Mouse (Mus musculus) MEL (cell line): Measurements from ENCODE around the gene Krt80. TPM values are rescaled to one million over a fixed set of nuclear protein-coding genes. Genes with fewer than 3 reads are reported as not detected.

Experiments used
- DNase-seq: peaks from one replicate; pipeline ENCODE4 v3.0.0; 2011; ENCODE audit warnings: low read depth, low spot score
- H3K27ac ChIP-seq: 2 replicates; pipeline ENCODE4 v1.5.1; 2012; ENCODE audit warnings: low read depth, mild to moderate bottlenecking, control low read depth, low read length, moderate library complexity; ENCODE audit not compliant: control insufficient read depth
- H3K27me3 ChIP-seq, 2 experiments: fragments of 150-350 bp in 1 of 2; sonication (generic) in 1 of 2; 2 replicates each; pipeline ENCODE4 v1.6.1; 2012; ENCODE audit warnings: low read length in 2 of 2, mild to moderate bottlenecking in 2 of 2, improper control_type of control experiment in 1 of 2, moderate library complexity in 1 of 2; ENCODE audit not compliant: insufficient read depth in 2 of 2, control insufficient read depth in 1 of 2
- H3K36me3 ChIP-seq, 2 experiments: 2 replicates each; pipeline ENCODE4 v1.6.1; 2012 to 2014; ENCODE audit warnings: low read length in 2 of 2, improper control_type of control experiment in 1 of 2, inconsistent platforms in 1 of 2, mild to moderate bottlenecking in 1 of 2; ENCODE audit not compliant: insufficient read depth in 2 of 2, control insufficient read depth in 1 of 2
- H3K4me1 ChIP-seq, 2 experiments: fragments of 150-350 bp in 1 of 2; sonication (generic) in 1 of 2; 2 replicates each; pipeline ENCODE4 v1.6.1; 2012; ENCODE audit warnings: low read length in 2 of 2, improper control_type of control experiment in 1 of 2, mild to moderate bottlenecking in 1 of 2; ENCODE audit not compliant: insufficient read depth in 2 of 2, control insufficient read depth in 1 of 2
- H3K4me3 ChIP-seq, 2 experiments: fragments of 150-350 bp in 1 of 2; sonication (generic) in 1 of 2; 2 replicates each; pipeline ENCODE4 v1.5.1; 2012; ENCODE audit warnings: low read depth in 2 of 2, low read length in 2 of 2, mild to moderate bottlenecking in 2 of 2, moderate library complexity in 2 of 2, control low read depth in 1 of 2, improper control_type of control experiment in 1 of 2; ENCODE audit not compliant: control insufficient read depth in 1 of 2, insufficient read depth in 1 of 2
- H3K79me2 ChIP-seq: 2 replicates; pipeline ENCODE4 v1.6.1; 2012; ENCODE audit warnings: mild to moderate bottlenecking, low read length, moderate library complexity; ENCODE audit not compliant: control insufficient read depth, poor library complexity, insufficient read depth
- H3K9ac ChIP-seq: 2 replicates; pipeline ENCODE4 v1.6.1; 2012; ENCODE audit warnings: low read depth, mild to moderate bottlenecking, control low read depth, low read length, moderate library complexity; ENCODE audit not compliant: control insufficient read depth, poor library complexity, severe bottlenecking
- H3K9me3 ChIP-seq: fragments of 150-350 bp; sonication (generic); replicated peaks from 2 replicates; pipeline ENCODE4 v1.6.1; 2012; ENCODE audit warnings: mild to moderate bottlenecking, low read length, improper control_type of control experiment, moderate library complexity; ENCODE audit not compliant: insufficient read depth
- BHLHE40 ChIP-seq: IDR thresholded peaks from 2 replicates; pipeline ENCODE4 v1.6.1; 2012; ENCODE audit warnings: low read depth, mild to moderate bottlenecking, inconsistent platforms, low read length, improper control_type of control experiment, borderline replicate concordance
- CHD1 ChIP-seq: IDR thresholded peaks from 2 replicates; pipeline ENCODE4 v1.6.1; 2012; ENCODE audit warnings: low read depth, mild to moderate bottlenecking, inconsistent platforms, low read length, improper control_type of control experiment
- CTCF ChIP-seq, 3 experiments: IDR thresholded peaks in 2 of 3; conservative IDR thresholded peaks in 1 of 3; 2 replicates each; pipeline ENCODE4 v1.5.1; 2011 to 2012; ENCODE audit warnings: low read length in 3 of 3, low read depth in 2 of 3, mild to moderate bottlenecking in 2 of 3, improper control_type of control experiment in 1 of 3, inconsistent platforms in 1 of 3, mixed read lengths in 1 of 3, moderate library complexity in 1 of 3; ENCODE audit not compliant: control insufficient read depth in 1 of 3, insufficient read depth in 1 of 3, poor library complexity in 1 of 3, severe bottlenecking in 1 of 3
- ELF1 ChIP-seq: IDR thresholded peaks from 2 replicates; pipeline ENCODE4 v1.6.1; 2014; ENCODE audit warnings: low read depth, mild to moderate bottlenecking, inconsistent platforms, low read length, improper control_type of control experiment, moderate library complexity
- ETS1 ChIP-seq: IDR thresholded peaks from 2 replicates; pipeline ENCODE4 v1.6.1; 2012; ENCODE audit warnings: low read depth, mild to moderate bottlenecking, inconsistent platforms, low read length, improper control_type of control experiment, moderate library complexity
- GABPA ChIP-seq: IDR thresholded peaks from 2 replicates; pipeline ENCODE4 v1.6.1; 2012; ENCODE audit warnings: low read depth, mild to moderate bottlenecking, inconsistent platforms, low read length, improper control_type of control experiment, moderate library complexity
- GATA1 ChIP-seq: IDR thresholded peaks from 2 replicates; pipeline ENCODE4 v1.6.1; 2011; ENCODE audit warnings: low read depth, low read length, improper control_type of control experiment
- HCFC1 ChIP-seq: IDR thresholded peaks from 2 replicates; pipeline ENCODE4 v1.6.1; 2012; ENCODE audit warnings: low read depth, mild to moderate bottlenecking, inconsistent platforms, low read length, improper control_type of control experiment, moderate library complexity
- JUND ChIP-seq: IDR thresholded peaks from 2 replicates; pipeline ENCODE4 v1.6.1; 2011; ENCODE audit warnings: low read depth, mild to moderate bottlenecking, improper control_type of control experiment, low read length
- MAX ChIP-seq: IDR thresholded peaks from 2 replicates; pipeline ENCODE4 v1.6.1; 2011; ENCODE audit warnings: low read length, improper control_type of control experiment
- MXI1 ChIP-seq: IDR thresholded peaks from 2 replicates; pipeline ENCODE4 v1.6.1; 2011; ENCODE audit warnings: mild to moderate bottlenecking, low read depth, low read length, improper control_type of control experiment
- NELFE ChIP-seq: IDR thresholded peaks from 2 replicates; pipeline ENCODE4 v1.6.1; 2011; ENCODE audit warnings: low read depth, low read length, improper control_type of control experiment
- NRF1 ChIP-seq: IDR thresholded peaks from 2 replicates; pipeline ENCODE4 v1.6.1; 2014; ENCODE audit warnings: low read depth, mild to moderate bottlenecking, inconsistent platforms, low read length, improper control_type of control experiment, moderate library complexity; ENCODE audit not compliant: poor library complexity, insufficient read depth, severe bottlenecking
- POLR2A ChIP-seq, 2 experiments: IDR thresholded peaks; 2 replicates each; pipeline ENCODE4 v1.6.1; 2011 to 2012; ENCODE audit warnings: low read length in 2 of 2, mild to moderate bottlenecking in 2 of 2, control low read depth in 1 of 2, improper control_type of control experiment in 1 of 2, low read depth in 1 of 2, moderate library complexity in 1 of 2; ENCODE audit not compliant: control insufficient read depth in 1 of 2, insufficient read depth in 1 of 2, poor library complexity in 1 of 2
- POLR2AphosphoS2 ChIP-seq: IDR thresholded peaks from 2 replicates; pipeline ENCODE4 v1.6.1; 2011; ENCODE audit warnings: low read length, improper control_type of control experiment
- POLR2AphosphoS5 ChIP-seq: IDR thresholded peaks from 2 replicates; pipeline ENCODE4 v1.6.1; 2012; ENCODE audit warnings: low read depth, borderline replicate concordance, mild to moderate bottlenecking, inconsistent platforms, low read length, moderate library complexity, mixed read lengths
- RCOR1 ChIP-seq: IDR thresholded peaks from 2 replicates; pipeline ENCODE4 v1.6.1; 2012; ENCODE audit warnings: low read depth, mild to moderate bottlenecking, inconsistent platforms, low read length, improper control_type of control experiment
- TAL1 ChIP-seq: IDR thresholded peaks from 2 replicates; pipeline ENCODE4 v1.6.1; 2012; ENCODE audit warnings: mild to moderate bottlenecking, inconsistent platforms, low read length, moderate library complexity, mixed read lengths
- TBP ChIP-seq: IDR thresholded peaks from 2 replicates; pipeline ENCODE4 v1.8.0; 2011; ENCODE audit warnings: low read depth, low read length, improper control_type of control experiment
- USF1 ChIP-seq: IDR thresholded peaks from 2 replicates; pipeline ENCODE4 v1.6.1; 2014; ENCODE audit warnings: low read depth, mild to moderate bottlenecking, inconsistent platforms, low read length, improper control_type of control experiment, moderate library complexity
- USF2 ChIP-seq, 2 experiments: IDR thresholded peaks; 2 replicates each; pipeline ENCODE4 v1.6.1; 2011 to 2012; ENCODE audit warnings: improper control_type of control experiment in 2 of 2, low read length in 2 of 2, borderline replicate concordance in 1 of 2, inconsistent platforms in 1 of 2, low read depth in 1 of 2, mild to moderate bottlenecking in 1 of 2; ENCODE audit not compliant: insufficient read depth in 1 of 2
- ZC3H11A ChIP-seq: IDR thresholded peaks from 2 replicates; pipeline ENCODE4 v1.6.1; 2012; ENCODE audit warnings: low read depth, mild to moderate bottlenecking, inconsistent platforms, low read length, improper control_type of control experiment
- ZKSCAN1 ChIP-seq: IDR thresholded peaks from 2 replicates; pipeline ENCODE4 v1.6.1; 2012; ENCODE audit warnings: low read depth, mild to moderate bottlenecking, inconsistent platforms, low read length, improper control_type of control experiment, moderate library complexity
- ZMIZ1 ChIP-seq: IDR thresholded peaks from 2 replicates; pipeline ENCODE4 v1.6.1; 2012; ENCODE audit warnings: low read depth, mild to moderate bottlenecking, inconsistent platforms, low read length, improper control_type of control experiment, moderate library complexity
- ZNF384 ChIP-seq: IDR thresholded peaks from 2 replicates; pipeline ENCODE4 v1.6.1; 2012; ENCODE audit warnings: low read depth, mild to moderate bottlenecking, inconsistent platforms, low read length, improper control_type of control experiment
- polyA plus RNA-seq, 2 experiments: library from polyadenylated mRNA; stranded (reverse) in 1 of 2; unstranded in 1 of 2; fragments of >175 nt in 1 of 2; fragments of >200 nt in 1 of 2; gene quantifications; 2 replicates each; pipeline versions ENCODE4 v1.2.1 to v1.2.4; 2012; ENCODE audit warnings: low replicate concordance in 2 of 2, low read depth in 1 of 2; ENCODE audit not compliant: insufficient read length in 2 of 2, insufficient read depth in 1 of 2, missing spikeins in 1 of 2
- total RNA-seq: library from RNA; depleted of rRNA; stranded (reverse); fragments of 300-350 nt; gene quantifications from 2 replicates; pipeline ENCODE4 v1.2.3, GENCODE M21; 2012

The Krt80 gene
- total and polyA plus RNA-seq, 3 experiments, result not detected

DNA sequence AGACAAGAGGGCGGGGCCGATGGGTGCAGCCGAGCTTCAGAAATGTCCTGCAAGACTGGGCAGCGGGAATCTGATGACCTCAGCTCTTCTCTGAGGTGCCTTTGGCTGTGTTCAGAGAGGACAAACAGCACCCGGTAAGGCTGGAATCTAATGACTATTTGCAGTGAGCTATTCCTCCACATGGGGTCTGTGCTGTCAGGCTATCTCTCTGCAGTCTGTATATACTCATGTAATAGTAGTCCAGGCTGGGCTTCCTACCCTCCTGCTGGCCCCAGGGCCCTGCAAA is 6.8 kb upstream of the Krt80 start:
- H3K4me1 ChIP-seq, result 0 out of 4 replicates have a peak, but pooled peaks cover 0 to 2% of the 10 kb centered on the region in 2 experiments
- H3K4me3 ChIP-seq, result no peak overlapping the region
- H3K27me3 ChIP-seq, result peaks cover 2 to 5% of the 10 kb centered on the region in 2 experiments; a peak in 3 of 4 replicates

DNA sequence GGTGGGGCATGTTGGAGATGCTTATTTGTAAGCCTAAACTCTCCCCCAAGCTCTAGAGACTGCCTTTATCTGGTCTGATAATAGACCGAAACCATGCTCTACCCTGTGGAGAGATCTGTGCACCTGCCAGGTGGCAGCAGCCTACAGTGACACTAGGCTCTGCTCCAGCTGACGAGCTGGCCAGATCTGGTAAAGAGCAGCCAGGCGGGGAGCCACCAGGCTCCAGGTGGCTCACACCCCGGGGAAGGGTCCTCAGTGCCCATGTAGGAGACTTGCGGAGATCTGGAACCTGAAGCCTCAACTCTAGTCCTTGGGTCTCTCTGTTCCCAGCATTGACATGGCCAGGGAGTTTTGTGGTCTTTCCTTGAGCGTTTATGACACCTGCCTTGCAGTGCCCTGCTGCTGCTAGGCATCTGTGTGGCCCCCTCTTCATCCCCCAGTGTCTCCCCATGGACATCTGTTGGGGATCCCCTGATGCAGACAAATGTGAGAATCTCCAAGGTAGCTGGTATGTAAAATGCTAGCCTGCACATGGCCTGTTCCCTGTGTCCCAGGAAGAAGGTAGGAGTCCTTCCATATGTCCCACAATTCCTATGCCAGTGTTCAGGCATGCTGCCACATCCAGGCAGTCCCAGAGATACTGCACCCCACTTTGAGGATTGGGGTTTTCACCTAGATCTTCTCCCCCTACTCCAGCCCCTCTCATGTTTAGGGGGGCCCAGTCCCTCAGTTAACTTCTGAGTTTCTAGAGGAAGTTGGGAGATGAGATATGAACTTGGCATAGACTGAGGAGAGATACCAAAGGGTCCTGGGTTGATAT is 6.2 kb upstream of the Krt80 start:
- no peak overlapping the region for H3K9ac ChIP-seq
- TF ChIP-seq GATA1 (no peak), ZC3H11A (no peak), ELF1 (no peak), MXI1 (no peak), ZNF384 (no peak), CHD1 (no peak), CTCF (IDR thresholded peaks at IDR 0.05 in 2 of 3, conservative IDR thresholded peaks at IDR 0.05 in 1 of 3; ENCODE audit: control insufficient read depth in 1 of 3, insufficient read depth in 1 of 3, low read depth in 2 of 3, low read length in 3 of 3, poor library complexity in 1 of 3, severe bottlenecking in 1 of 3) (no peak), ZKSCAN1 (no peak), BHLHE40 (no peak), POLR2AphosphoS2 (no peak), HCFC1 (no peak), USF1 (no peak), RCOR1 (no peak), ZMIZ1 (no peak), POLR2A (IDR thresholded peaks at IDR 0.05; ENCODE audit: control insufficient read depth in 1 of 2, insufficient read depth in 1 of 2, low read depth in 1 of 2, low read length in 2 of 2, poor library complexity in 1 of 2) (no peak), POLR2AphosphoS5 (no peak)
- TF ChIP-seq, all 39 proteins: peak for 0
- H3K9me3 ChIP-seq, result no peaks in the 10 kb centered on the region
- H3K4me1 ChIP-seq, result 0 out of 4 replicates have a peak, but pooled peaks cover 0 to 2% of the 10 kb centered on the region in 2 experiments
- no peak for DNase-seq
- H3K79me2 ChIP-seq, result no peaks in the 10 kb centered on the region
- H3K27ac ChIP-seq, result no peak overlapping the region
- H3K4me3 ChIP-seq, result no peak overlapping the region
- H3K36me3 ChIP-seq, result no peaks in the 10 kb centered on the region
- H3K27me3 ChIP-seq, result peaks cover 2 to 5% of the 10 kb centered on the region in 2 experiments; a peak in 3 of 4 replicates

More for the DNA sequence above, 6.8 kb upstream of the Krt80 start:
- Histone ChIP-seq H3K9me3 (no peaks in the 10 kb centered on the region), H3K9ac (no peak overlapping the region)
- no peak for DNase-seq
- no peak for TF ChIP-seq POLR2AphosphoS5
- TF ChIP-seq GABPA, result no peak
- TF ChIP-seq TAL1, result no peak
- no peak for TF ChIP-seq ZNF384
- no peak for TF ChIP-seq POLR2A (IDR thresholded peaks at IDR 0.05; ENCODE audit: control insufficient read depth in 1 of 2, insufficient read depth in 1 of 2, low read depth in 1 of 2, low read length in 2 of 2, poor library complexity in 1 of 2)
- no peak for TF ChIP-seq ETS1
- no peak for TF ChIP-seq CHD1
- no peak for TF ChIP-seq NRF1
- no peak for TF ChIP-seq JUND
- no peak for TF ChIP-seq MAX
- TF ChIP-seq TBP, result no peak
- no peak for TF ChIP-seq GATA1
- no peak for TF ChIP-seq USF2 (IDR thresholded peaks at IDR 0.05; ENCODE audit: borderline replicate concordance in 1 of 2, insufficient read depth in 1 of 2, low read depth in 1 of 2, low read length in 2 of 2)
- TF ChIP-seq NELFE, result no peak
- no peak for TF ChIP-seq ZKSCAN1
- no peak for TF ChIP-seq ZC3H11A
- TF ChIP-seq, all 39 proteins: peak for 0
- H3K36me3 ChIP-seq, result no peaks in the 10 kb centered on the region
- H3K27ac ChIP-seq, result no peak overlapping the region
- no peaks in the 10 kb centered on the region for H3K79me2 ChIP-seq
